Mouse (Mus musculus): ENCODE results near the gene Spint2.

DNA sequence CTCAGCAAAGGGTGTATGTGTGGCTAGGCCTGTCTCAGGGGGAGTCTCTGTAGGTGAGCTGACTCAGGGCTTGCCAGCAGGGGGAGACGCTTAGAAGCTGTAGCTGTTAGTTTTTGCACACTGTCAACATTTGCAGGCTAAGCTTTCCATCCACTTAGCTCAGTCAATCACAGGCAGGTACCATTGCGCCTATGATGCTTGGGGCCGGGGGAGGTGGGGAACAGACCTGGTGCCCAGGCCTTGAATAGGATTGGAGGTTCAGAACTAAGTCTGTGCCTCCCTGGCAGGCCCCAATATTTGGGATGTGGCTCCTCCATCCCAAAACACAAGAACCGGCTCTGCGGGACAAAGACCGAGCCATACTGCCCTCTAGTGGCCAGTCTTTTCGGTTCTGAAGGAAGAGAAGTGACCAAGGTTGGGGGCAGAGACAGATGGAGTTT is 19.4 kb upstream of the Spint2 start:
- TF ChIP-seq POLR2A (IDR thresholded peaks at IDR 0.05; ENCODE audit: insufficient read length, low read depth): no peak
- TF ChIP-seq MAX (IDR thresholded peaks at IDR 0.05; ENCODE audit: low read depth): no peak
- no peak for TF ChIP-seq MYOD1 (IDR thresholded peaks at IDR 0.05; ENCODE audit: control insufficient read depth in 1 of 3, insufficient read length in 2 of 3, low read depth in 2 of 3)
- TF ChIP-seq MYOG (IDR thresholded peaks at IDR 0.05; ENCODE audit: control insufficient read depth in 1 of 3, insufficient read depth in 1 of 3, insufficient read length in 2 of 3, low read depth in 2 of 3): no peak
- no peak for TF ChIP-seq SRF (IDR thresholded peaks at IDR 0.05; ENCODE audit: control insufficient read depth, insufficient read length, low read depth)
- no peak for TF ChIP-seq E2F4 (IDR thresholded peaks at IDR 0.05; ENCODE audit: insufficient read depth)
